Mouse (Mus musculus): ENCODE measurements around the gene Nufip2. TPM values are rescaled to one million over a fixed set of nuclear protein-coding genes. Genes with fewer than 3 reads are reported as not detected.

Gene Nufip2
- polyA plus RNA-seq, 1 experiment, result 16.4 TPM

DNA sequence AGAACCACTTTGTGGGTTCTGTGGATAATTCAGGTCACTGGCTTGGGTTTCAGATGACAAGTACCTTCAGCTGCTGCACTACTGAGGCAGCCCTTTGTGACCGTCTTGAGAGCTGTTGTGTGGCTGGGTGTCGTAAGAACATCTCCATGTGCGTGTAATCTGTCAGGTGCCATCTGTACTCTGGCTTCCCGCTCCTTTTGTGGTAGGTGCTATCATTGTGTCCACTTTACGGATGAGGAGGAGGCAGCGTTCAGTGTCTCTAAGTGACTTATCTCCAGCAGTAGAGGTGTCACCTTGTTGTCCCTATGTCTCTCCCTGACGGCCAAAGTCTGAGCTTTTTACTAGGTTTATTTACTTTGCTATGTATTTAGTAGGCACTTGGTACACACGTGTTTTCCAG lies 84.4 kb downstream of the Nufip2 start:
- DNase-seq (ENCODE audit: low spot score), result no peak

DNA sequence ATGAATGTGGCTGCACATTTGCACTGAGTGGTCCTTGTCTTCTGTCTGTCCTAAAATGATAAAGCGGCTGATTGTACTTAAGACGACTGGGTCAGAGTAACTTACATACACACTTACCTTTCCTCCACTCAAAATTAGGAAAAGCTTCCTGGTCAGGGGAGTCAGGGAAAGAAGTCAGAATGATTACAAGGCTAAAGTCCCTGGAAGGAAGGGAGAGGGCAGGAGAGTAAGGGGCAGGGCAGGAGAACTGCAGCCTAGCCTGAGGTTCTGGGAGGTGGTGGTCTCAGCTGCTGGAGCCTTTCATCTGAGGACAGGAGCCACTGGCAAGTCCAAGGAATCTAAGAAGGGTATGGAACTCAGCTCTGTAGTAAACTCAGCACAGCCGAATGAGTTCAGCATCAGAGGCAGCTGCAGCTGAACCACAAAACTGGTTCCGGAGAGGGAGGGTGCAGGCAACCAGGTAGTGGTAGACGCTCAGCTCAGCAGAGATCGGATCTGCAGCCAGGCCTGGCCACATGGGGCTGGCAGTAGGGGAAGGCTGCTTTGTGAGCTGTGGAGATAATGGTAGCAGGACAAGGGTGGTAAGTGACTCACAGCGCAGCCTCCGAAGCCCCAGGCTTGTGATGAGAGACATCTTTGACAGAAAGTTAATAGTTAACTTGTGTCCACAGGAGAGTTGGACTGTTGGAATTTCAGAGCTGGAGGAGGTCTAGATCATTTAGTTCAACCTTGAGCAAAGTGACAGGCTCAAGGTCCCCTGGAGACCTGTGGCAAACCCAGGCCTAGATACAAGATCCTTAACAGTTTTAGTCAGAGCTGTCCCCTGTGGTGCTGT lies 86.1 kb downstream of the Nufip2 start:
- DNase-seq (ENCODE audit: low spot score), result no peak

GRCm38 (mm10) chr11:77775701-77776400 lies 89.9 kb downstream of the Nufip2 start:
- no peak for DNase-seq (ENCODE audit: low spot score)

GRCm38 (mm10) chr11:77777436-77777835 lies 91.5 kb downstream of the Nufip2 start:
- no peak for DNase-seq (ENCODE audit: low spot score)

GRCm38 (mm10) chr11:77777937-77778336 lies 92.0 kb downstream of the Nufip2 start:
- no peak for DNase-seq (ENCODE audit: low spot score)

GRCm38 (mm10) chr11:77779240-77779639 lies 93.3 kb downstream of the Nufip2 start:
- no peak for DNase-seq (ENCODE audit: low spot score)

DNA sequence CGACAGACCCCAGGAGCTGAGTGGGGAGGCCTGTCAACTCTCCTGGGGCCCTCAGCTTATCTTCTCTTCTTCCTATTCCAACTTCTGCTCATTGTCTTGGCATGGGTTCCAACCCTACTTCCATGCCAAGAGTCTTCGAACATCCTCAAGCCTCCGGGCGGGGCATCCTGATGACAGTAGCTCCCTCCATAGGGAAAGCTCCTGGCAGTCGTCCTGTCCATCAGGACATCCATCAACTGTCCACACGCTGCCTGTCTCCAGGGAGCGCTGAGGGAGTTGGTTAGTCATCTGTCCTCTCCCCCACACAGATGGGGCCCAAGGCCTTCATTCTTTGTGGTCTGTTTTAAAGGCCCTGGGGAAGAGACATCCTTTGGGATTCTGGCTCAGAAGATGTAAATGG lies 95.1 kb downstream of the Nufip2 start:
- DNase-seq (ENCODE audit: low spot score), result no peak

- DNase-seq (ENCODE audit: low spot score), result no peak
Observed at GRCm38 (mm10) chr11:77782104-77782815, 96.3 kb downstream of the Nufip2 start.

DNA sequence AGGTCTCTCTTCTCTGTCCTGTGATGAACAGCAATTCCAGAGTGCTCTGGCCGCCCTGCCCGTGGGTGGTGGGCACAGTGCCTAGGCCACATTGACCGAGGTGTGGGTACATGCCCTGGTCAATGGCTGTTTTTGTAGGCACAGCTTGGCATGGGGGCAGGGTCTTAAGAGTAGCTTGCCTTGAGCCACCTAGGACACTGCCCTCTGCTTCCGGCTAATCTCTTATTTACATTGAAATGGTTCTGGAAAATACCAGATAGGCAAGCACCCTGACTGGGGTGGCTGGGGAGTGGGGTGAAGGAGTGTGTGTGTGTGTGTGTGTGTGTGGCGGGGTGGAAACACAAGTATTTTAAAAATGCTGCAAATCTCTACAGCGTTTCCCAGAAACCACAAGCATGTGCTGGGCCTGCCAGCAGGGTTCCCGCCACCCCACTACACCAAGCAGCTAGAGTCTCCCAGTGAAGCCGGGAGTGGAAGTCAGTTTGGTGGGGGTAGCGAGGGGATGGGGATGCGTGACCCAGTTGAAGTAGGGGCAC lies 97.3 kb downstream of the Nufip2 start:
- DNase-seq (ENCODE audit: low spot score), result no peak

GRCm38 (mm10) chr11:77783747-77784646 lies 98.0 kb downstream of the Nufip2 start:
- no peak for DNase-seq (ENCODE audit: low spot score)

GRCm38 (mm10) chr11:77784894-77785293 lies 98.9 kb downstream of the Nufip2 start:
- DNase-seq (ENCODE audit: low spot score), result no peak

- no peak for DNase-seq (ENCODE audit: low spot score)
Observed at GRCm38 (mm10) chr11:77785396-77785767, 99.4 kb downstream of the Nufip2 start.

DNA sequence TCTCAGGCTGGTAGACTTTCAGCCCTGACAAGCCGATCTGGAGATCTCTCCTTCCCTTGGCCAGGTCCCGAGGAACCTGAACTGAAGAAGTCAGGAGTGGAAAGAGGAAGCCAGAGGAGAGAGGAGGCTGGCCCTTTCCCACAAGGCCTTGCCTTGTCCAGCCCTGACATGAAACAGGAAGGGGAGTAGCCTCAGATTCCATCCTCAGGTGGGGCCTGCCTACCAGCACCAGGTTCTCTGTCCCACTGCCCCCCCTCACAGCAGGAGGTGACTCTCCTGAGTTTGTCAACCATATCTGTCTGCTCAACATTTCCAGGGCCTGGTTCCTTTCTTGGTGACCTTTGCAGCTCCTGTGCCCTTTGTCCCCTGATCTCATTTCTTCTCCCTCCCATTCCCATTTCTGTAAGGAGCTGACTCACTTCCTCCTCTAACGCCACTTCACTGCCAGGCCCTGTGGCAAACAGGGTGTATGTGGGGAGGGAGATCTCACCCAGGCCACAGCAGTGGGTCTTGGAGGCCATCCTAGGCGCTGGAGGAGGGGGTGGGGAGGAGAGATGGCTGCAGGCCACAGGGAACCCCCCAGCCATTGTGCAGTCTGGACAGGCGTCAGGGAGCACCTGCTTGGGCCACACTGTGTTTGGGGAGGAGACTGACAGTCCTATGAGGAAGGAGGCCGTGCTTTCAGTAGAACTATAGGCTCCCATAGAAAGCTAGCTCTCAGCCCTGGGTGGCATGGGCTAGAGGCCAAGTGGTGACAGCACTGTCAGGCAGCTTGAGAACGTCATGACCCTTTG lies 100.0 kb downstream of the Nufip2 start:
- DNase-seq (ENCODE audit: low spot score), result no peak

DNA sequence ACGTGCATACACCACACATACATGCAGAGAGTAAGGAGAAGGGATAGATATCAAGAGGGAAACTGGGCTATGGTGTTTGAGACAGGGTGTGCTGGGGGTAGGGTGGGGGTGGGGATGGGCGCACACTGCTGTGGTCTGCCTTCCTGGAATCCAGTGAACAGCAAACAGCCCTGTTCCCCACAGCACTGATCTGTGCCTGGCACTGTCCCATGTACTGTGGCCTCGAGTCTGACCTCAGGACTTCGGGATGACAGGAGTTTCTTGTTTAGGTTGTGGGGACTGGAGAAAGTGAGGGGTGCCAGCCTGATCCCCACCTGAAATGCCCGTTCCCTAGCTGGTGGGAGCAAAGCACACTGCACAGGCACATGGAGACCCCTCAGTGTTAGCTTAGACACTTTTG lies 101.8 kb downstream of the Nufip2 start, which contains the start of gene Gm10277:
Gene Gm10277, minus strand, starts transcription at position 41 of the 400 bp plus-strand sequence.
- no peak for DNase-seq (ENCODE audit: low spot score)

- no peak for DNase-seq (ENCODE audit: low spot score)
Observed at GRCm38 (mm10) chr11:77789512-77789911, 103.6 kb downstream of the Nufip2 start.

- no peak for DNase-seq (ENCODE audit: low spot score)
Observed at GRCm38 (mm10) chr11:77790286-77790685, 104.3 kb downstream of the Nufip2 start.

GRCm38 (mm10) chr11:77791241-77791727 lies 105.3 kb downstream of the Nufip2 start:
- no peak for DNase-seq (ENCODE audit: low spot score)

All from urinary bladder, adult 2 months (tissue).